Mouse (Mus musculus) neural tube, embryonic 11.5 days (tissue): ENCODE measurements around the gene Atxn1. TPM values are rescaled to one million over a fixed set of nuclear protein-coding genes. Genes with fewer than 3 reads are reported as not detected.

Experiments
- ATAC-seq: fragments of 200-750 bp; cut with Nextera tagmentation; 2 replicates; pipeline ENCODE4 v1.8.0; 2017; ENCODE audit warnings: moderate number of reproducible peaks, mild to moderate bottlenecking, moderate TSS enrichment, moderate library complexity; ENCODE audit not compliant: insufficient read depth, low FRiP score, low TSS enrichment
- DNase-seq: peaks from one replicate; pipeline ENCODE4 v3.0.0-alpha.2; 2015; ENCODE audit warnings: low spot score
- H3K27ac ChIP-seq: fragments of 300-500 bp; sonication (generic); 2 replicates; pipeline ENCODE4 v1.5.1; 2014; ENCODE audit warnings: low read depth, mild to moderate bottlenecking, low read length
- H3K27me3 ChIP-seq: fragments of 300-500 bp; sonication (generic); 2 replicates; pipeline ENCODE4 v1.6.1; 2014; ENCODE audit warnings: mild to moderate bottlenecking, low read length, mixed read lengths; ENCODE audit not compliant: control insufficient read depth, insufficient read depth
- H3K36me3 ChIP-seq: fragments of 300-500 bp; sonication (generic); 2 replicates; pipeline ENCODE4 v1.6.1; 2014; ENCODE audit warnings: mild to moderate bottlenecking, low read length, moderate library complexity, mixed read lengths; ENCODE audit not compliant: control insufficient read depth, insufficient read depth
- H3K4me1 ChIP-seq: fragments of 300-500 bp; sonication (generic); 2 replicates; pipeline ENCODE4 v1.6.1; 2014; ENCODE audit warnings: low read length, mixed read lengths; ENCODE audit not compliant: control insufficient read depth, insufficient read depth
- H3K4me2 ChIP-seq: fragments of 300-500 bp; sonication (generic); 2 replicates; pipeline ENCODE4 v1.6.1; 2014; ENCODE audit warnings: low read depth, mild to moderate bottlenecking, moderate library complexity
- H3K4me3 ChIP-seq: fragments of 300-500 bp; sonication (generic); 2 replicates; pipeline ENCODE4 v1.5.1; 2014; ENCODE audit warnings: low read depth, low read length
- H3K9ac ChIP-seq: fragments of 300-500 bp; sonication (generic); 2 replicates; pipeline ENCODE4 v1.6.1; 2014; ENCODE audit warnings: mild to moderate bottlenecking, low read length
- H3K9me3 ChIP-seq: fragments of 300-500 bp; sonication (generic); 2 replicates; pipeline ENCODE4 v1.6.1; 2016; ENCODE audit warnings: low read length; ENCODE audit not compliant: control insufficient read depth
- whole genome bisulfite sequencing: fragments of 180-500 bp; shearing (Covaris S2); extraction: QIAGEN DNeasy Blood & Tissue Kit; methylation state at CpG from one replicate; pipeline ENCODE4 v1.1.7; 2014; 5-methylcytosine and 5-hydroxymethylcytosine counted together
- polyA plus RNA-seq: library from polyadenylated mRNA; unstranded; fragments of >200 nt; fragmentation: Nextera tagmentation; extraction: Ambion mirVana; gene quantifications from 2 replicates; pipeline ENCODE4 v1.2.1, GENCODE M21; 2014

The Atxn1 gene
- polyA plus RNA-seq, 1 experiment from 2014 or later, result 1.1 TPM

- Histone ChIP-seq H3K4me2 (no peak overlapping the region), H3K27me3 (no peaks in the 10 kb centered on the region), H3K4me1 (no peaks in the 10 kb centered on the region), H3K27ac (no peak overlapping the region), H3K9ac (no peak overlapping the region), H3K36me3 (no peaks in the 10 kb centered on the region), H3K9me3 (no peaks in the 10 kb centered on the region), H3K4me3 (no peak overlapping the region)
- no peak for DNase-seq
- 86% methylated on average over 5 of the region's 5 CpGs for WGBS
- ATAC-seq, result no peak
These were observed 200.5 kb downstream of the Atxn1 start for GRCm38 (mm10) chr13:45764354-45764753.

- Histone ChIP-seq H3K27me3 (no peaks in the 10 kb centered on the region), H3K9me3 (no peaks in the 10 kb centered on the region), H3K4me2 (no peak overlapping the region), H3K4me3 (no peak overlapping the region), H3K36me3 (no peaks in the 10 kb centered on the region), H3K4me1 (no peaks in the 10 kb centered on the region), H3K9ac (no peak overlapping the region), H3K27ac (no peak overlapping the region)
- 72% methylated on average over 7 of the region's 7 CpGs for WGBS
- DNase-seq (no peak), ATAC-seq (no peak)
These were observed 202.5 kb downstream of the Atxn1 start for GRCm38 (mm10) chr13:45762278-45762677.

GRCm38 (mm10) chr13:45754483-45754882, 210.3 kb downstream of the Atxn1 start:
- no peaks in the 10 kb centered on the region for H3K36me3 ChIP-seq
- no peak for DNase-seq
- H3K27me3 ChIP-seq, result no peaks in the 10 kb centered on the region
- no peaks in the 10 kb centered on the region for H3K9me3 ChIP-seq
- no peak overlapping the region for H3K4me3 ChIP-seq
- no peak for ATAC-seq
- WGBS, result 93% methylated on average over 1 of the region's 1 CpGs
- H3K27ac ChIP-seq, result no peak overlapping the region
- H3K9ac ChIP-seq, result no peak overlapping the region
- H3K4me1 ChIP-seq, result no peaks in the 10 kb centered on the region; the same call in 1 of the 2 replicates
- no peak overlapping the region for H3K4me2 ChIP-seq

- H3K27me3 ChIP-seq, result no peaks in the 10 kb centered on the region
- ATAC-seq (no peak), DNase-seq (no peak)
- no peak overlapping the region for H3K4me2 ChIP-seq
- H3K9ac ChIP-seq, result no peak overlapping the region
- no peaks in the 10 kb centered on the region; the same call in 1 of the 2 replicates for H3K4me1 ChIP-seq
- H3K36me3 ChIP-seq, result no peaks in the 10 kb centered on the region
- 86% methylated on average over 5 of the region's 5 CpGs for WGBS
- H3K9me3 ChIP-seq, result no peaks in the 10 kb centered on the region
- H3K27ac ChIP-seq, result no peak overlapping the region
- no peak overlapping the region for H3K4me3 ChIP-seq
These were observed 212.3 kb downstream of the Atxn1 start for GRCm38 (mm10) chr13:45752498-45752897.

- Histone ChIP-seq H3K36me3 (no peaks in the 10 kb centered on the region), H3K4me1 (no peaks in the 10 kb centered on the region; the same call in 1 of the 2 replicates), H3K4me2 (no peak overlapping the region), H3K27ac (no peak overlapping the region), H3K9me3 (no peaks in the 10 kb centered on the region), H3K27me3 (no peaks in the 10 kb centered on the region), H3K9ac (no peak overlapping the region), H3K4me3 (no peak overlapping the region)
- ATAC-seq (no peak), DNase-seq (no peak)
- 61% methylated on average over 2 of the region's 2 CpGs for WGBS
These were observed 213.6 kb downstream of the Atxn1 start for GRCm38 (mm10) chr13:45751231-45751630.

- Histone ChIP-seq H3K27ac (no peak overlapping the region), H3K4me1 (no peaks in the 10 kb centered on the region; the same call in 1 of the 2 replicates), H3K9me3 (no peaks in the 10 kb centered on the region), H3K27me3 (no peaks in the 10 kb centered on the region), H3K4me2 (no peak overlapping the region), H3K9ac (no peak overlapping the region), H3K36me3 (no peaks in the 10 kb centered on the region), H3K4me3 (no peak overlapping the region)
- ATAC-seq (no peak), DNase-seq (no peak)
- 70% methylated on average over 6 of the region's 6 CpGs for WGBS
These were observed 214.2 kb downstream of the Atxn1 start for GRCm38 (mm10) chr13:45750627-45751026.

- Histone ChIP-seq H3K36me3 (no peaks in the 10 kb centered on the region), H3K4me1 (no peaks in the 10 kb centered on the region; the same call in 1 of the 2 replicates), H3K27me3 (no peaks in the 10 kb centered on the region), H3K9ac (no peak overlapping the region), H3K4me3 (no peak overlapping the region), H3K9me3 (no peaks in the 10 kb centered on the region), H3K4me2 (no peak overlapping the region), H3K27ac (no peak overlapping the region)
- WGBS, result 53% methylated on average over 1 of the region's 1 CpGs
- ATAC-seq (no peak), DNase-seq (no peak)
These were observed 214.9 kb downstream of the Atxn1 start for GRCm38 (mm10) chr13:45749937-45750336.

- no peak overlapping the region for H3K27ac ChIP-seq
- H3K4me2 ChIP-seq, result no peak overlapping the region
- no peak for ATAC-seq
- H3K4me3 ChIP-seq, result no peak overlapping the region
- no peak overlapping the region for H3K9ac ChIP-seq
- no peak for DNase-seq
- no peaks in the 10 kb centered on the region for H3K9me3 ChIP-seq
- no peaks in the 10 kb centered on the region for H3K27me3 ChIP-seq
- no peaks in the 10 kb centered on the region for H3K36me3 ChIP-seq
- no peaks in the 10 kb centered on the region; the same call in 1 of the 2 replicates for H3K4me1 ChIP-seq
- WGBS, result 74% methylated on average over 8 of the region's 8 CpGs
These were observed 215.6 kb downstream of the Atxn1 start for GRCm38 (mm10) chr13:45749222-45749621.

GRCm38 (mm10) chr13:45748691-45749090, 216.1 kb downstream of the Atxn1 start:
- Histone ChIP-seq H3K4me3 (no peak overlapping the region), H3K4me1 (no peaks in the 10 kb centered on the region; the same call in 1 of the 2 replicates), H3K9me3 (no peaks in the 10 kb centered on the region), H3K27ac (no peak overlapping the region), H3K27me3 (no peaks in the 10 kb centered on the region), H3K9ac (no peak overlapping the region), H3K36me3 (no peaks in the 10 kb centered on the region), H3K4me2 (no peak overlapping the region)
- no peak for DNase-seq
- WGBS, result 83% methylated on average over 4 of the region's 4 CpGs
- ATAC-seq, result no peak
